Mouse (Mus musculus) stomach, postnatal 0 days (tissue): Measurements from ENCODE around the gene Mpped1. TPM values are rescaled to one million over a fixed set of nuclear protein-coding genes. Genes with fewer than 3 reads are reported as not detected.

Experiments
- ATAC-seq: fragments of 200-750 bp; cut with Nextera tagmentation; 2 replicates; pipeline ENCODE4 v1.8.0; 2017; ENCODE audit not compliant: low FRiP score, low TSS enrichment
- DNase-seq: peaks from one replicate; pipeline ENCODE4 v3.0.0-alpha.2; 2016; ENCODE audit warnings: low spot score
- H3K27ac ChIP-seq: fragments of 300-500 bp; sonication (generic); replicated peaks from 2 replicates; pipeline ENCODE4 v1.5.1; 2014; ENCODE audit warnings: mild to moderate bottlenecking, control low read depth
- H3K27me3 ChIP-seq: fragments of 300-500 bp; sonication (generic); 2 replicates; pipeline ENCODE4 v1.6.1; 2014; ENCODE audit warnings: low read length; ENCODE audit not compliant: control insufficient read depth, insufficient read depth
- H3K36me3 ChIP-seq: fragments of 300-500 bp; sonication (generic); 2 replicates; pipeline ENCODE4 v1.6.1; 2014; ENCODE audit warnings: low read length, mixed read lengths; ENCODE audit not compliant: control insufficient read depth, insufficient read depth
- H3K4me1 ChIP-seq: fragments of 300-500 bp; sonication (generic); replicated peaks from 2 replicates; pipeline ENCODE4 v1.6.1; 2014; ENCODE audit warnings: antibody characterized with exemption; ENCODE audit not compliant: control insufficient read depth, insufficient read depth
- H3K4me2 ChIP-seq: fragments of 300-500 bp; sonication (generic); replicated peaks from 2 replicates; pipeline ENCODE4 v1.6.1; 2014; ENCODE audit warnings: low read depth, mild to moderate bottlenecking, control low read depth, moderate library complexity
- H3K4me3 ChIP-seq: fragments of 300-500 bp; sonication (generic); 2 replicates; pipeline ENCODE4 v1.5.1; 2014; ENCODE audit warnings: low read depth, low read length, control low read depth
- H3K9ac ChIP-seq: fragments of 300-500 bp; sonication (generic); 2 replicates; pipeline ENCODE4 v1.6.1; 2014; ENCODE audit warnings: mild to moderate bottlenecking, low read length, control low read depth, mixed read lengths
- H3K9me3 ChIP-seq: fragments of 300-500 bp; sonication (generic); 2 replicates; pipeline ENCODE4 v1.6.1; 2016; ENCODE audit warnings: low read length; ENCODE audit not compliant: control insufficient read depth
- CTCF ChIP-seq: IDR thresholded peaks from 2 replicates; pipeline ENCODE4 v1.5.1; 2016; ENCODE audit warnings: antibody characterized with exemption, low read depth, mild to moderate bottlenecking, moderate library complexity
- EP300 ChIP-seq: optimal IDR thresholded peaks from 2 replicates; pipeline ENCODE3; 2016; ENCODE audit warnings: antibody characterized with exemption
- WGBS: fragments of 180-500 bp; shearing (Covaris S2); extraction: QIAGEN DNeasy Blood & Tissue Kit; methylation state at CpG from one replicate; pipeline ENCODE4 v1.1.7; 2014; 5-methylcytosine and 5-hydroxymethylcytosine counted together
- polyA plus RNA-seq: library from polyadenylated mRNA; unstranded; fragments of >200 nt; fragmentation: Nextera tagmentation; extraction: Ambion mirVana; gene quantifications from 2 replicates; pipeline ENCODE4 v1.2.1, GENCODE M21; 2015

The Mpped1 gene
- polyA plus RNA-seq, 1 experiment from 2014 or later: 0.08 TPM

DNA sequence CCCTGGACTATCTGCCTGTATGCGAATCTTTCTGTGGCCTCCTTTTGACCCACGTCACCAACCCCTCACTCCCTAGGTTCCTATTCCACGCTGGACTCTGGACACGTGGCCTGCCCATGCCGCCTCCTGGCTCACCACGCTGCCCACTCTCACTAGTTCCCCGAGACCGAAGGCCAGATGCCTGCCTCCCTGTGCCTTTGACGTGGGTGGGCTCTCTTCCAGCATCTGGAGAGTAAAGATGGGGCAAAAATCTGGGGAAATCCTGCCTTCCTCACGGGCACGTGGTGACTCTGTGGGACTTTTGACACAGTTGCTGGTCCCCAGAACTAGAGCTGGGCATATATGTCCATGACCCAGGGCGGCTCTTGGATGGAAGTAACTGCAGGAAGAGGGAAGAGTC is 63.2 kb downstream of the Mpped1 start:
- Histone ChIP-seq H3K36me3 (no peaks in the 10 kb centered on the region), H3K9ac (no peak overlapping the region), H3K9me3 (no peaks in the 10 kb centered on the region), H3K27ac (no peak overlapping the region), H3K27me3 (no peaks in the 10 kb centered on the region), H3K4me2 (no peak overlapping the region), H3K4me1 (no peaks in the 10 kb centered on the region), H3K4me3 (no peak overlapping the region)
- no peak for DNase-seq
- TF ChIP-seq CTCF: no peak
- TF ChIP-seq EP300: no peak
- no peak for ATAC-seq
- 79% methylated on average over 12 of the region's 12 CpGs for WGBS

DNA sequence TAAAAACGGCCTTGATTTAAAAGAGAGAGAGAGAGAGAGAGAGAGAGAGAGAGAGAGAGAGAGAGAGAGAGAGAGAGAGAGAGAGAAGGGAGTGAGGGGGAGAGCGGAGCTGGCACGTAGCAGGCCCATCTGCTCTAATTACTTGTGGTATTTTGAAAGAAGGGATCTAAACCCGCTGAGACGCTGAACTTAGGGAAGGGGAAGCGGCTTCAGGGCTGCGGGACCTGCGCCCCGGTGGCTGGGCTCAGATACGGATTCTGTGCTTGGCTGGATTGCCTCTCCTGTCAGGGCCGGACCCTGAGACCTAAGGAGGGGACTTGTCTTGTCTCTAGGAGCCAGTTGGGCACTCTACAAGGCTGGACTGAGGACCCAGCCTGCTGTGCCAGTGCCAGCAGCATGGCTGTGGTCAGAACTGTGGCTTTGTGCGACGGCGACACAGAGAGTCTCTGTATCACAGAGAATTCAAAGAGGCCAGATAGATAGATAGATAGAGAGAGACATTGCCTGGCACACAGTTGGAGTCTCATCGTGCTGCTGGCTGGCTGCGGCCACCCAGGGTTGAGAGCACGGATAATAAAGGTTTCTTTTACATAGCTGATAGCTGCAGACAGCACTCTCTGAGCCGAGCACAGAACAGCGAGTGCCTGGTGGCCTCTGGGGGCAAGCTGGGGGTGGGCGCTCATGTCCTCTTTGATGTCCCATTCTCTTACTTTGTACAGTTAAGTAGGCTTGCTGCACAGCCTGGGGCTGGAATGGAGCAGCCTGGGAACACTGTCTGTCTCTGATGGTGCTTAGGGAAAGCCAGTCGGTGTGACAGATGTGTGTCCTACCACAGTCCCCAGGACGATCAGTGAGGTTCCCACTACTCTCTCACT is 63.9 kb downstream of the Mpped1 start:
- ATAC-seq (no peak), DNase-seq (no peak)
- H3K4me2 ChIP-seq: no peak overlapping the region
- H3K36me3 ChIP-seq: no peaks in the 10 kb centered on the region
- TF ChIP-seq EP300: no peak
- no peak for TF ChIP-seq CTCF
- no peaks in the 10 kb centered on the region for H3K27me3 ChIP-seq
- no peak overlapping the region for H3K9ac ChIP-seq
- WGBS: 67% methylated on average over 21 of the region's 22 CpGs
- H3K4me1 ChIP-seq: no peaks in the 10 kb centered on the region
- H3K4me3 ChIP-seq: no peak overlapping the region
- H3K9me3 ChIP-seq: no peaks in the 10 kb centered on the region
- no peak overlapping the region for H3K27ac ChIP-seq

DNA sequence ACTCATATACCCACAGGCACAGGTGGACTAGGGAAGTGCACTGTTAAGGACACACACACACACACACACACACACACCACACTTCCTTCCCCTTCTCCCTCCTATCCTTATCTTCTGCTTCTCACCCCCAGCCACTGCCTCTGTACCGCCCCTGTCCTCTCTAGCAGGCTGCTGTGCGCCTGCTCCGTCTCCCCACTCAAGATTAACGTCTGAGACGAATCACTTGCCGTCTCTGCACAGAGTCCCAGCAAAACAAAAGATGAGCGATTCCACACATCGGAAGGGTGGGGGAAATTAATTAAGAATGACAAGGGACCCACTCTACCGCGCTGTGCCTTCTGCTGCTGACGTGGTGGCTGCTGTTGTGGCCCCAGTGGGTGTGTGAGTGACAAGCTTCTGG is 66.5 kb downstream of the Mpped1 start:
- Histone ChIP-seq H3K36me3 (no peaks in the 10 kb centered on the region), H3K4me1 (no peaks in the 10 kb centered on the region), H3K9me3 (no peaks in the 10 kb centered on the region), H3K4me2 (no peak overlapping the region), H3K27ac (no peak overlapping the region), H3K4me3 (no peak overlapping the region), H3K27me3 (no peaks in the 10 kb centered on the region), H3K9ac (no peak overlapping the region)
- ATAC-seq (no peak), DNase-seq (no peak)
- 41% methylated on average over 11 of the region's 11 CpGs for WGBS
- TF ChIP-seq EP300: no peak
- no peak for TF ChIP-seq CTCF

DNA sequence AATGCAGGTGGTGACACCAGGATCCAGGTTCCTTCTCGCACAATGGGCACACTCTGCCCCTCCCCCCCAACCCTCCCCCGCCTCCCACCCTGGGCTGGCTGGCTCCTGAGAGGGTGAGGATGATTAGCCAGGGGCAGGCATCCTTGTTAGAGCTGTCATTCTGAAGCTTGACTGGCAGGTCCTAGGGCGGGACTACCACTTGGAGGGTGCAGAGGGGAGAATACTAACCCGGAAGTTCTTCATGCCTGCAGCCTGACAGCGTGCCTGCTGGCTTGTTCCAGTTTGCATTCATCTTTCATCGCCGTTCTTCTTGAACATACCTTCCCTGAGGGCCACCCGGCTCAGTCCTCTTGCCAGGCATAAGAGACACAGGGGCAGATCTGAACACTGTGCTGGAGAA is 67.3 kb downstream of the Mpped1 start:
- H3K4me1 ChIP-seq: no peaks in the 10 kb centered on the region
- 35% methylated on average over 8 of the region's 8 CpGs for WGBS

DNA sequence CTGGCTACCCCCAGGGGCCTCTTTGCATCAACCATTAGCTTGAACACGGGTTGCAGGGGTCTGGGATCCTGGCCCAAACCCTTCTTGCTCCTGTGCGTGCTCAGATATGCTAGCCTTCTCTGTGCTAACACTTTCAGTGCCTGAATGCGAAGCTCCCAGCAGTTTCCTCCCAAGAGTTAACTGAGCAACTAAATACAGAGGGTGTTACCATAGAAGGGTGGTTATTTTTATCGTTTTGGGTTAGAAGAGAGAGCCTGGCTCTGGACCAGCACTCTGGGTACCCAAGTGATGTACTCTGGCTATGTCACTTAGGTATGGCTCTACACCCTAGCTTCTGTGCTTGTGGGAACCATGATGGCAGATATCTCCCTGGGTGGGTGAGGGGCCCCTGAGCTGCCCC is 68.2 kb downstream of the Mpped1 start:
- Histone ChIP-seq H3K4me1 (no peaks in the 10 kb centered on the region), H3K9me3 (no peaks in the 10 kb centered on the region), H3K36me3 (no peaks in the 10 kb centered on the region), H3K4me2 (no peak overlapping the region), H3K27me3 (no peaks in the 10 kb centered on the region), H3K4me3 (no peak overlapping the region), H3K9ac (no peak overlapping the region), H3K27ac (no peak overlapping the region)
- DNase-seq (no peak), ATAC-seq (no peak)
- no peak for TF ChIP-seq EP300
- no peak for TF ChIP-seq CTCF
- WGBS: 59% methylated on average over 4 of the region's 4 CpGs

More for the DNA sequence above, 67.3 kb downstream of the Mpped1 start:
- H3K27me3 ChIP-seq: no peaks in the 10 kb centered on the region
- H3K9ac ChIP-seq: no peak overlapping the region
- no peak for TF ChIP-seq EP300
- TF ChIP-seq CTCF: no peak
- H3K36me3 ChIP-seq: no peaks in the 10 kb centered on the region
- H3K27ac ChIP-seq: no peak overlapping the region
- no peak overlapping the region for H3K4me3 ChIP-seq
- no peaks in the 10 kb centered on the region for H3K9me3 ChIP-seq
- H3K4me2 ChIP-seq: no peak overlapping the region
- ATAC-seq (no peak), DNase-seq (no peak)

DNA sequence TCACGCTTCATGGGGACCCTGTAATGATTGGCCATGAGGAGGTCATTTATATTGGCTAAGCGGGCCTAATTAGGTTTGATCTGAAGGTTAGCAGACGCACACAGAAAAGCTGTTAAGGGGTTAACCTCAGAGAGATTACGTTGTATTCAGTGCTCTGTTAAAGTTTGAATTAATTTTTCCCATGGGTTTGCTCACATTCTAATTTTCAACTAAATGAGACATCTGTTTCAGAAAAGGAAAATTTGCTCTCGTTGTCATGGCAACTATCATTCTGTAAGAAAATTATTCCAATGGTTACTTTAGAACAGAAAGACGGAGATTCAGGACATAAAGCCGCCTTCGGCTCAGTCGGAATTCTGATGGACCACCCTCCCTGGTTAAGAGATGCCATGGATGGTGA is 68.9 kb downstream of the Mpped1 start:
- Histone ChIP-seq H3K4me3 (no peak overlapping the region), H3K9ac (no peak overlapping the region), H3K27me3 (no peaks in the 10 kb centered on the region), H3K36me3 (no peaks in the 10 kb centered on the region), H3K27ac (no peak overlapping the region), H3K4me2 (no peak overlapping the region), H3K9me3 (no peaks in the 10 kb centered on the region), H3K4me1 (no peaks in the 10 kb centered on the region)
- WGBS: 73% methylated on average over 9 of the region's 9 CpGs
- ATAC-seq (no peak), DNase-seq (no peak)
- TF ChIP-seq EP300: no peak
- TF ChIP-seq CTCF: no peak
